Mouse (Mus musculus): ENCODE measurements around the gene Cdk2.

Gene Cdk2

GRCm38 (mm10) chr10:128705317-128705693 is 474 bp upstream of the Cdk2 start:
- DNase-seq (ENCODE audit: extremely low spot score, low read depth, low spot score): no peak

- DNase-seq (ENCODE audit: extremely low spot score, low read depth, low spot score): no peak
Measured at GRCm38 (mm10) chr10:128703895-128704294, 936 bp downstream of the Cdk2 start, which contains the start of gene Pmel. Gene Pmel, plus strand, starts transcription at chr10:128704195.

GRCm38 (mm10) chr10:128702328-128703007 is 2.4 kb downstream of the Cdk2 start:
- DNase-seq (ENCODE audit: extremely low spot score, low read depth, low spot score): no peak

GRCm38 (mm10) chr10:128700712-128701111 is 4.1 kb downstream of the Cdk2 start:
- DNase-seq (ENCODE audit: extremely low spot score, low read depth, low spot score): no peak

GRCm38 (mm10) chr10:128699611-128700010 is 5.2 kb downstream of the Cdk2 start:
- no peak for DNase-seq (ENCODE audit: extremely low spot score, low read depth, low spot score)

GRCm38 (mm10) chr10:128699006-128699405 is 5.8 kb downstream of the Cdk2 start:
- DNase-seq (ENCODE audit: extremely low spot score, low read depth, low spot score): no peak

GRCm38 (mm10) chr10:128697072-128697725 is 7.6 kb downstream of the Cdk2 start:
- DNase-seq (ENCODE audit: extremely low spot score, low read depth, low spot score): no peak

- DNase-seq (ENCODE audit: extremely low spot score, low read depth, low spot score): peak; percentile 97
Measured at GRCm38 (mm10) chr10:128695992-128696807, 8.6 kb downstream of the Cdk2 start, which contains the start of gene Rab5b. Gene Rab5b, minus strand, starts transcription at chr10:128696264.

GRCm38 (mm10) chr10:128695411-128695991 is 9.3 kb downstream of the Cdk2 start:
- DNase-seq (ENCODE audit: extremely low spot score, low read depth, low spot score): no peak

- no peak for DNase-seq (ENCODE audit: extremely low spot score, low read depth, low spot score)
Measured at GRCm38 (mm10) chr10:128674469-128675008, 30.3 kb downstream of the Cdk2 start.

GRCm38 (mm10) chr10:128673763-128674468 is 30.9 kb downstream of the Cdk2 start, which contains the start of gene Suox:
Gene Suox, minus strand, starts transcription at chr10:128674073.
- DNase-seq (ENCODE audit: extremely low spot score, low read depth, low spot score): no peak

GRCm38 (mm10) chr10:128671148-128671547 is 33.7 kb downstream of the Cdk2 start:
- DNase-seq (ENCODE audit: extremely low spot score, low read depth, low spot score): no peak

- DNase-seq (ENCODE audit: extremely low spot score, low read depth, low spot score): no peak
Measured at GRCm38 (mm10) chr10:128668790-128669672, 35.8 kb downstream of the Cdk2 start.

- DNase-seq (ENCODE audit: extremely low spot score, low read depth, low spot score): no peak
Measured at GRCm38 (mm10) chr10:128665806-128666205, 39.0 kb downstream of the Cdk2 start.

- DNase-seq (ENCODE audit: extremely low spot score, low read depth, low spot score): no peak
Measured at GRCm38 (mm10) chr10:128665307-128665706, 39.5 kb downstream of the Cdk2 start.

- no peak for DNase-seq (ENCODE audit: extremely low spot score, low read depth, low spot score)
Measured at GRCm38 (mm10) chr10:128664808-128665207, 40.0 kb downstream of the Cdk2 start.

GRCm38 (mm10) chr10:128663441-128664220 is 41.2 kb downstream of the Cdk2 start:
- DNase-seq (ENCODE audit: extremely low spot score, low read depth, low spot score): no peak

- no peak for DNase-seq (ENCODE audit: extremely low spot score, low read depth, low spot score)
Measured at GRCm38 (mm10) chr10:128662465-128662864, 42.4 kb downstream of the Cdk2 start.

GRCm38 (mm10) chr10:128659490-128659889 is 45.3 kb downstream of the Cdk2 start:
- DNase-seq (ENCODE audit: extremely low spot score, low read depth, low spot score): no peak
